Mouse (Mus musculus) testis, adult 10 weeks (tissue): Measurements from ENCODE around the gene Hesx1. TPM values are rescaled to one million over a fixed set of nuclear protein-coding genes. Genes with fewer than 3 reads are reported as not detected.

Experiments used
- polyA plus RNA-seq: library from polyadenylated mRNA; stranded (reverse); fragments of 350-450 nt; fragmentation: Illumina TruSeq; extraction: RNeasy Lipid Tissue Mini Kit (QIAGEN cat#74804); gene quantifications from one replicate; pipeline ENCODE4 v1.2.3, GENCODE M21; 2014; ENCODE audit warnings: low read depth, low replicate concordance

Gene Hesx1
- polyA plus RNA-seq, result not detected

DNA sequence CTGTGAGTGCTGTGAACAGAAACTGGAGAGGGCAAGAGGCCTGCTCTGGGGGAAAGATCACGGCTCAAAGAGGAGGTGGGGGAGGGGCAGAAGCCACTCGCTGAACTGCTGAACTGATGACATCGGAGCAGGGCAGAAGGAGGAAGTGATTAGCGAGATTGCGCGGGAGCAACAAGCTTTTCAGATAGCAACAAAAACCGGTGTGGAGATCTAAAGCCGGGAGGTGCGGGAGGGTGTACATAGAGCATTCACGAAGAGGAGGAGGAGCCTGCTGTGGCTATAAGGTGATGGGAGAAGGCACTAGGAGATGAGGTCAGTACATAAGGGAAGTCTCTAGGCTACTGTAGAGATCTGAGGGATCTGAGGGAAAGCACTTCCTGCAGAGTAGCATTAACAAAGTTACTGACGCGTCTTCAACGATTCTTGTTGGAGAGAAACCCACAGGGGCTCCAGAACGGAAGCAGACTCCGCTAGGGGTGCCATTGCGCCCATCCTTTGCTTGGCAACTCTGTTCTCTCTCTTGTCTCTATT, at the start of gene Hesx1:
TSS of gene Hesx1 (plus strand) at position 206 of the 531 bp plus-strand sequence.

GRCm38 (mm10) chr14:26971106-26971789, 23.0 kb upstream of the Hesx1 start, which contains the start of gene Appl1:
Gene Appl1 (minus strand): TSS chr14:26971232.

DNA sequence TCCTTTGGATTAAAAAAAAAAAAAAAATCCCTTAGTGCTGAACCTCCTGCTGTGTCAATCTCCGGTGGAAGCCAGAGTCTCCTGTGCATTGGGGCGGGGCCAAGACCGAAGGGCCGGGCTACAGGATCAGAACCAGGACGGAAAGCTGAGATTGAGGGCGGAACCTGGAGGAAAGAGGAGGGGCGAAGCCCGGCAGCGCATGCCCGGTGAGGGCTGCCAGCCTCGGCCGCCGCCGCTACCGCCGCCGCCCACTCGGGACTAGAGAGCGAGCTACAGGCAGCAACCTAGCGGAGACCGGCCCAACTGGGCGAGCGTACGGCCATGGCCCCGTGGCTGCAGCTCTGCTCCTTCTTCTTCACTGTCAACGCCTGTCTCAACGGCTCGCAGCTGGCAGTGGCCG, 44.6 kb downstream of the Hesx1 start, which contains the start of gene Il17rd:
TSS of gene Il17rd (plus strand) at position 159 of the 400 bp plus-strand sequence.

Other genes starting within 250 kb of the Hesx1 start
- gene Asb14, start 99.9 kb upstream of the Hesx1 start, polyA plus RNA-seq, result 4.9 TPM
- gene Appl1, start 23.2 kb upstream of the Hesx1 start, polyA plus RNA-seq, result 37.9 TPM
- gene Il17rd, start 44.5 kb downstream of the Hesx1 start, polyA plus RNA-seq, result 3.5 TPM
- 13.1 TPM for gene Arhgef3, start 120.5 kb downstream of the Hesx1 start, polyA plus RNA-seq